Mouse (Mus musculus) urinary bladder, postnatal 25 days (tissue): Measurements from ENCODE around the gene Hspd1.
A peak's percentile ranks its signal among the peaks of the same experiment; 100 is the strongest.
"Not testable (repeated sequence)": the region's sequence is repeated elsewhere in the genome, so short reads cannot be mapped to it uniquely, and the experiment has no call there.

Source experiments
- DNase-seq: peaks from one replicate; pipeline ENCODE4 v3.0.0; 2022; ENCODE audit warnings: low spot score

The Hspd1 gene

GRCm38 (mm10) chr1:55087932-55088610 is at the start of gene Hspd1, which contains the start of gene Hspe1:
Gene Hspd1, minus strand, starts transcription at chr1:55088243.
Gene Hspe1, plus strand, starts transcription at chr1:55088132.
- DNase-seq, result peak; percentile 99

DNA sequence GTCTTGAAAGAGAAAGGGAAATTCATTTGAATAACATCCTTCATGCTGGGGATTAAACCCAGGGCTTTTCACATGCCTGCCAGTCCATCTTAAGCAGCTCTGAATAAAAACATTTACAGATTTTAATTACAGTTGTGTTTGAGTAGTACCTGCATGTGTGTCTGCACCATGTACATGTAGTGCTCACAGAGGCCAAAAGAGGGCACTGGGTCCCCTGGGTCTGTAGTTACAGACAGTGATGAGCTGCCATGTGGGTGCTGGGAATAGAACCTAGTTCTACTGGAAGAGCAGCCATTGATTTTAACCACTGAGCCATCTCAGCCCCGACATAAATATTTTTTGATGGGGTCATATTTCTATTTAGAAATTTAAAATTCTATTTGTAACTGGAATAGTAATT is 47.8 kb upstream of the Hspd1 start:
- no peak for DNase-seq

GRCm38 (mm10) chr1:55134301-55134700 is 46.3 kb upstream of the Hspd1 start:
- DNase-seq, result no peak

- no peak for DNase-seq
Observed at GRCm38 (mm10) chr1:55133173-55133572, 45.1 kb upstream of the Hspd1 start.

GRCm38 (mm10) chr1:55132308-55132707 is 44.3 kb upstream of the Hspd1 start:
- DNase-seq, result no peak

DNA sequence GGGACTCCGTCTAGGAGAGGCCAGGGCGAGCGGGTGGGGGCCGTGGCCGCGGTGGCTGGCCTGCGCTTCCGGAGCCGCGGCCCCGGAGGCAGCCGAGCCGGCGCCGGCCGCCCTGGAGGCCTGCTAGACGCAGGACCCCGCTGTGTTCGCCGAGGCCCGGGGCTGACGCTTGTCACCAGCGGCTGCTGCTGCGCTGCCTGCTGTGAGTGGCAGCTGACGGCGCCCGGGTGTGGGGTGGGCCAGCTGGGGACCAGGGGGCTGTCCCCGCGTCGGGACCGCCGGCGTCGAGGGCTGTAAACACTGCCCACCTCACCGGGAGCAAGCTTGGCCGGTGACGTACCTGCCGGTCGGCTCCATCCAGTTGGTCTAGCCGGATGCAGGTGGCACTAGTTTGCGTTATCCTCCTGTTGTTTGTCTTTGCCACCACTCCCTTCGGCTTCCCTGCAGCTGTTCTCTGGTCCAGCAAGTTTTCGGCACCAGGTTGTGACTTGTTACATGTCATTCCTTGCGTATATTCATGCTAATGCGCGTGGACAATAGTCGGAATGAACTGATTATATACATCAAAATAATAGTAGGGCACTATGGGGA is 43.5 kb upstream of the Hspd1 start:
- peak; percentile 55 for DNase-seq

DNA sequence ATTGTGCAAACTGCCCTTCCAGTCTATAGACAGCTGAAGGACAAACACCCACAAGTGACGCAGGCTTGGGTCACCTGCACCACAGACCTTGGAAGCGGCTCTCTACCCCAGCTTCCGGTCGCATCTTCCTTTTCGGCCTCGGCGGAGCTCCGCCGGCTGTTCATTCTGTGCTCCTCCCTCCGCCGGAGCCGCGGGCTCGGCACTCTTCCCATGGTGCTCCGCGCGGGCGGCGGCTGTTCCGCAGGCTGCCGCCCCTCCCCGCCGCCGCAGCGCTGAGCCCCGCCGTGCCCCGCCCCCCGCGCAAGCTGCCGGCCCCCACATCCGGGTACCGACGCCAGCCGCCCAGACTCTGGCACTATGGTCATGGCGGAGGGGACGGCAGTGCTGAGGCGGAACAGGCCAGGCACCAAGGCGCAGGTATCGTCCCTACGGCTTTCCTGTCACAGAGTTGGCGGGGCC is 42.9 kb upstream of the Hspd1 start, which contains the start of gene Mob4:
Mob4 (plus strand) TSS at position 289 of the 459 bp plus-strand sequence.
- DNase-seq, result peak; percentile 95

DNA sequence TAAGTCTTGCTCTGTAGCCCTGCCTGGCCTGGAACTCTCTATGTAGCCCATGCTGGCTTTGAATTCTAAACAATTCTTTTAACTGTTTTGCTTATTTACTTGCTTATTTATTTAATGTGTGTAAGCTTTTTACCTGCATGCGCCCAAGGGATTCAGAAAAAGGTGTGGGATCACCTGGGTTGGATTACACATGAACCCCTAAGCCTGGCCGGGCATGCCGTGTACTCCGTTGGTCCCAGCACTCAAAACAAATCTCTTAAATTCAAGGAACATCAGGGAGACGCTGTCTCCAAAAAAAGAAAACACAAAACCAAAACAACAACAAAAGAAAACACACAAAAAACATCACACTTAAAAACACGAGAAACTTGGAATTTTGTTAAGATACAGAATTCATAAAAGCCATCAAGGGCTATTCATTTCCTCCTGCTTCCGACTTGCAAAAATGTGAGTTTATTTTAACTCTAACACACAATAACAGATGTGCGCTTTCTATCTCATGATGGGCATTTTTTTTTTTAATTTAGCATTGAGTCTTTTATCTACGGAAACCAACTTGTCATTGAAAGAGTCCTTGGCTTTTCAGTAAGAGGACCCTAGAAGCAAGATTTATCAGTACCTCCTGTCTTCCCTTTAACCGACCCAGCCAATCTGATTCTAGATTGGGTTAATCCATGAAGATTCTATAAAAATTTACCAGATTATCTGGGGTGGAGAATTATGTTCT is 42.3 kb upstream of the Hspd1 start:
- DNase-seq, result no peak

- DNase-seq, result no peak
Observed at GRCm38 (mm10) chr1:55129716-55130115, 41.7 kb upstream of the Hspd1 start.

GRCm38 (mm10) chr1:55124136-55124535 is 36.1 kb upstream of the Hspd1 start:
- not testable (repeated sequence) for DNase-seq

DNA sequence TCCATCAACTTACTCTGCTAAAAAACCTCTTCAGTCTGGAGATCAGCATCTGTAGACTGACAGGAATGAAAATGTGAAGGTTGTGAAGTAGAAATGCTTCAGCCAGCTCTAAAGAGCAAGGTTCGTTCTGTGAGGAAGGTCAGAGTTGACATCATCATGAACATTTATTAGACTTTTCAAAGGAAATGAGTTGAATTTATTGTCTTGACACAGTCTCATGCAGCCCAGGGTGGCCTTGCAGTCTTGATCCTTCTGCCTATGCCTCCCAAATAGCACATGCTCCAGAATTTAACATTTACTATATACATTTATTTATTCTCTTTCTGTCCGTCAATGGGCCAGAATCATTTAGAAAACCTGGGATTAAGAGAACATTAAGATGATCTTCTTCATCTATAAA is 35.5 kb upstream of the Hspd1 start:
- DNase-seq, result no peak

DNA sequence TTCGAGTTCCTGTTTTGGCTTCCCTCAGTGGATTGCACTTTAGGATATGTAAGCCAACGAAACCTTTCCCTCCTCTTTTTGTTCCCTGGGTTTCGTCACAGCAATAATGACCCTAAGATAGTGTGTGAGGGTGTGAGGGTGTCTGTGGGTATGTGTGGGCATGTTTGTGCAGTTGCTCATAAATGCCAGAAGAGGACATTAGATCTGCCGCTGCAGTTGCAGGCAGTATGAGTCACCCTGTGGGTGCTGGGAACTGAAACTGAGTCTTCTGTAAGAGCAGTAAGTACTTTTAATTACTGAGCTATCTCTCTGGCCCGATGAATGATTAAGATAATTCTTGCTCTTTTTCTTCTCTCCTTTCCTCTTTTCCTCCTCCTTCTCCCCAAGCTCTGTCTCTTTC is 35.0 kb upstream of the Hspd1 start:
- DNase-seq, result no peak

DNA sequence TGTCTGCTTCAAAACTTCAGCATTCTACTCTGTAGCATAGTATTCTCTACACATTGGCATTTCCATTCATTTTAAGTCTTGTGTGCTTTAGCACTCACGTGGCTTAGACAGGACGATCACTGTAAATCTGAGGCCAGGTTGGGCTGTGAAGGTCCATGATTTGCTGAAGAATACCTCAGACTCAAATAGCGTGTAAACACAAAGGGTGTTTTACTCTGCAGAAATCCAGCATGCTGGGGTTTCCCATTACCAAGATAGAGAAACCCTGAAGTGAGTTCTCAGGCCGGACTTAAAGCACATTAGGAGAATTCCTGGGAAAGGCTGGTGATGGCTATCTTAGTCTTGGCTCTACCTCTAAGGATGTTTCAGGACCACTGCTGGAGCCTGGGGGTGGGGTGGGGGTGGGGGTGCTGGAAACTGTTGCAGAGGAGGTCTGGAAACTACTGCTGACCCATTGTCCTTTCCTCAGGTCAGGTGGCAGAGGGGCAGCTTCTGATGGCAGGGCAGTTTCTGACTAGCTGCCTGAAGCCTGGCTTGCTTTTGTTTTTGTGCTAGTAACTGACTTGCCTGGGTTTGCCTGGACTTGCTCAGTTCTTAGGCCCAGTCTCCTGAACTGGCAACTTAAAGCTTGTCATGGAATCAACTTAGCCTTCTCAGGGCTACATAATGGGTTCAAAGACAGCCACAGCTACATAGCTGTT is 21.2 kb upstream of the Hspd1 start:
- no peak for DNase-seq

GRCm38 (mm10) chr1:55108473-55108872 is 20.4 kb upstream of the Hspd1 start:
- DNase-seq, result no peak

GRCm38 (mm10) chr1:55107644-55108043 is 19.6 kb upstream of the Hspd1 start:
- DNase-seq, result no peak

DNA sequence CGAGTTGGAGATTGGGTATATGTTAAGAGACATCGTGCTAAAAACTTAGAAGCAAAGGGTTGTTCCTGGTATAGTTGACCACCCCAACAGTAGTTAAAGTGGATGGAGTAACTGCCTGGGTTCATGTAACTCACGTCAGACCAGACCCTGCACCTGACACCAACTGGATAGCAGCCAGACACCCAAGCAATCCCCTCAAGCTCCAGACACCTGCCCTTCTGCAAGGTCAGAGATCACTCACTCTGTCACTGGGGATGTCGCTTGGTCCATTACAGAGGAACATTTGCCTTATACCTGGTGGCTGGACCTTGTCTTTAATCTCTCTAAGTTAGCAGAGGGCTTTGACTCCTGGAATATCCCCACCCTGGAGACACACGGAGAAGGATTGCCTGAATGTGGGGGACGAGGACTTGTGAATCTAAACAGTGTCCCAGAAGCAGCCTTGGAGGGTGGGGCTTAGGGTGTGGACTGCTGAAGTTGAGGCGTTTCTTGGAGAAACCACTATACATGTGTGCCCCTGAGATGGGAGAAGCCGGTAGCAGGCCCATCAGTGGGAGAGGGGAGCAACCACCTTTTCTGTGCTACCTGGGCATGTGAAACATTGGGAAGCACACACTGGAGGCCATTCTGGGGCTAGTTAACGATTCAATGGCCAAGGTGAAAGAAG is 19.0 kb upstream of the Hspd1 start:
- DNase-seq, result no peak

DNA sequence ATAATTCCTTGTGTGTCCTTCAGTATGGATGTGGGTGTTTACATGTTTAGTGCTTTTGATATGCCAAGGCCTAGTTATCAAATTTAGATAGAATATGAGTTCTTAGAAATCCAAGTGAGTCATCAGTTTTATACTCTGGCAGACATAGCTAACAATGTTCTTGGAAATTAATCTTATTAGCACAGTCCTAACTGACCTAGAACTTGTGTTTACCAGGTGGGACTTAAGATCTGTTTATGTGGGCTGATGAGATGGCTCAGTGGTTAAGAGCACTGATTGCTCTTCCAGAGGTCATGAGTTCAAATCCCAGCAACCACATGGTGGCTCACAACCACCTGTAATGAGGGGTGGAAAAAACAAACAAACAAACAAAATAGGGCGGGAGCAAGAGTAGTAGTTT is 4.4 kb upstream of the Hspd1 start:
- no peak for DNase-seq

- no peak for DNase-seq
Observed at GRCm38 (mm10) chr1:55092056-55092455, 4.0 kb upstream of the Hspd1 start.

- no peak for DNase-seq
Observed at GRCm38 (mm10) chr1:55089498-55090064, 1.5 kb upstream of the Hspd1 start.

GRCm38 (mm10) chr1:55088611-55089497 is 811 bp upstream of the Hspd1 start:
- DNase-seq, result no peak
